Mouse (Mus musculus) midbrain, embryonic 11.5 days (tissue): Measurements from ENCODE around the gene Itgb3bp. TPM values are rescaled to one million over a fixed set of nuclear protein-coding genes. Genes with fewer than 3 reads are reported as not detected.

ENCODE experiments used
- ATAC-seq: fragments of 200-750 bp; cut with Nextera tagmentation; 2 replicates; pipeline ENCODE4 v1.8.0; 2017; ENCODE audit warnings: moderate TSS enrichment, moderate library complexity; ENCODE audit not compliant: low FRiP score
- DNase-seq: peaks from one replicate; pipeline ENCODE4 v3.0.0; 2015; ENCODE audit warnings: low spot score; ENCODE audit errors: missing footprints
- H3K27ac ChIP-seq: fragments of 300-500 bp; sonication (generic); 2 replicates; pipeline ENCODE4 v1.5.1; 2014; ENCODE audit warnings: low read depth, low read length
- H3K27me3 ChIP-seq: fragments of 300-500 bp; sonication (generic); 2 replicates; pipeline ENCODE4 v1.6.1; 2014; ENCODE audit warnings: mild to moderate bottlenecking, low read length, moderate library complexity, mixed read lengths; ENCODE audit not compliant: control insufficient read depth, insufficient read depth
- H3K36me3 ChIP-seq: fragments of 300-500 bp; sonication (generic); 2 replicates; pipeline ENCODE4 v1.6.1; 2014; ENCODE audit warnings: mild to moderate bottlenecking, low read length, moderate library complexity, mixed read lengths; ENCODE audit not compliant: control insufficient read depth, insufficient read depth
- H3K4me1 ChIP-seq: fragments of 300-500 bp; sonication (generic); 2 replicates; pipeline ENCODE4 v1.6.1; 2014; ENCODE audit warnings: low read length; ENCODE audit not compliant: control insufficient read depth, insufficient read depth
- H3K4me2 ChIP-seq: fragments of 300-500 bp; sonication (generic); 2 replicates; pipeline ENCODE4 v1.6.1; 2014; ENCODE audit warnings: mild to moderate bottlenecking, moderate library complexity
- H3K4me3 ChIP-seq: fragments of 300-500 bp; sonication (generic); 2 replicates; pipeline ENCODE4 v1.5.1; 2014; ENCODE audit warnings: low read depth, low read length
- H3K9ac ChIP-seq: fragments of 300-500 bp; sonication (generic); 2 replicates; pipeline ENCODE4 v1.6.1; 2014; ENCODE audit warnings: low read length
- H3K9me3 ChIP-seq: fragments of 300-500 bp; sonication (generic); 2 replicates; pipeline ENCODE4 v1.6.1; 2016; ENCODE audit warnings: low read length; ENCODE audit not compliant: control insufficient read depth
- WGBS: fragments of 180-500 bp; shearing (Covaris S2); extraction: QIAGEN DNeasy Blood & Tissue Kit; methylation state at CpG from one replicate; pipeline ENCODE4 v1.1.7; 2014; 5-methylcytosine and 5-hydroxymethylcytosine counted together
- polyA plus RNA-seq: library from polyadenylated mRNA; unstranded; fragments of >200 nt; fragmentation: Nextera tagmentation; extraction: Ambion mirVana; gene quantifications from 2 replicates; pipeline ENCODE4 v1.2.1, GENCODE M21; 2014

Itgb3bp gene
- polyA plus RNA-seq, 1 experiment from 2014 or later, result 66.5 TPM

DNA sequence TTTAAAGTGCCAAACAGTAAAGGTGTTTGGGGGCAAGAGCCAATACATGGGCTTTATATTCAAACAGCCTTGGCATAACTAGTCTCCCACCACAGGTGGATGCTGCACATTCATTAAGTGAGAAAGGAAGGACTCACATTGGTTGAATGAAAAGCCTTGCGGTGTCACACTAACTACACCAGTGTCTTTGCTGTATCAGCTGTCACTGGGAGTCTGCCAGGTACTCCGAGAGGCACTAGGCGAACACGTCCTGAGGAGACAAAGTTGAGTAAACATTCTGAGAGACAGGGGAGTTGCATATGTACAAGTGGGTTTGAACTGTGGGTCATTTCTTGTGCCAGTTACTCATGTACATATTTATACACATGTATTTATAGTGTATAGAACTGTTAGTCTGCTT, 205.3 kb downstream of the Itgb3bp start:
- Histone ChIP-seq H3K36me3 (no peaks in the 10 kb centered on the region), H3K4me2 (no peak overlapping the region), H3K27ac (no peak overlapping the region), H3K9ac (no peak overlapping the region), H3K4me3 (no peak overlapping the region), H3K4me1 (no peaks in the 10 kb centered on the region), H3K9me3 (no peaks in the 10 kb centered on the region), H3K27me3 (no peaks in the 10 kb centered on the region)
- DNase-seq (no peak), ATAC-seq (no peak)
- WGBS, result 94% methylated on average over 4 of the region's 4 CpGs

DNA sequence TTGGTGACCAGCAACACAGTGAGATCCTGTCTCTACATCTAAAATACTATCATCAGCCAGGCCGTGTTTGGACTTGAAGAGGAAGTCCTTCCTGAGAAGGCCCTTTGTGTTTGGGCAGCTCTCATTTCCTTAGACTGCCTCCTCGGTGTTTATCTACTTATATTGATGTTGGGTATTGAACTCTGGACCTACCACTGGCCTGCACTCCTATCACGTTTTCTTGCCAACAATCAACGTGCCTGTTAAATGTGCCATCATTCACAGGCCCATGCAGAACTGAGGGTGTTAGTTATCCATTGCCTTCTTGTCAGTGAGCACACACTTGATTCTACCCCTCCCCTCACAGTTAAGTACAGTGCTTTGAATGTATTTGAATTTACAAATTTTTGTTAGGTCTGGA, 211.7 kb downstream of the Itgb3bp start:
- no peak overlapping the region for H3K4me3 ChIP-seq
- no peak for ATAC-seq
- no peaks in the 10 kb centered on the region for H3K4me1 ChIP-seq
- 86% methylated on average over 4 of the region's 4 CpGs for WGBS
- no peak for DNase-seq
- no peaks in the 10 kb centered on the region for H3K9me3 ChIP-seq
- no peak overlapping the region for H3K4me2 ChIP-seq
- H3K27me3 ChIP-seq, result no peaks in the 10 kb centered on the region
- no peaks in the 10 kb centered on the region for H3K36me3 ChIP-seq
- H3K9ac ChIP-seq, result no peak overlapping the region
- no peak overlapping the region for H3K27ac ChIP-seq

DNA sequence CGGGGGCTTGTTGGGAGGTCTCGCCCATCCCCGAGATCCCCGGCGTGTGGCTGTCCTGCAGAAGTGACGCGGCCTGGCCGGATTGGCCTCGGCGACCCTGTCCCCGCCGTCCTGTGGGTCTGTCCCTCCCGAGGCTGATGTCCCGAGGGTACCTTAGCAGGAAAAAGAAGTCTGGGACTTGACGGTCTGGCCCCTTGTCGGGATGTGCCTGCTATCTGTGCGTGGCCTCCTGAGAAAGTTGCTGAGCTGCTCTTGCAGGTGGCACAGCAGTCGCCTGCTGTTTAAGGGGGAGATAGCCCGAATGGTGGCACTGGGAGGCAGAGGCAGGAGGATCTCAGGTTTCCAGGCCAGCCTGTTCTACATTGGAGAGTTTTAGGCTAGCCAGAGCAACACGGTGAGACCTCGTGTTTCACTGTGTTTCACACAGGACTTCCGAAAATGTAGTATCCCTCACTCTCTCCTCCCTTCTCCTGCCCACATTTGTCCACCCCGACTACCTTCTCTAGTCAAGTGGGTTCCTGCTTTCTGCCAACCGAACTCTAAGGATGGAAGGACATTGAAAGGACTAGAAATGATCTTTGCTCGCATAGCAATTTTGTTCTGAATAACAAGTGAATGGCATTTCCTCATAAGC, 213.7 kb downstream of the Itgb3bp start:
- DNase-seq, result peak; percentile 85
- H3K27ac ChIP-seq, result no peak overlapping the region
- H3K27me3 ChIP-seq, result no peaks in the 10 kb centered on the region
- no peaks in the 10 kb centered on the region for H3K4me1 ChIP-seq
- 28% methylated on average over 25 of the region's 25 CpGs for WGBS
- H3K9ac ChIP-seq, result peak overlapping the region; percentile 82
- H3K9me3 ChIP-seq, result no peaks in the 10 kb centered on the region
- no peak; the same call in 1 of the 2 replicates for ATAC-seq
- H3K36me3 ChIP-seq, result no peaks in the 10 kb centered on the region
- H3K4me3 ChIP-seq, result peak overlapping the region; percentile 59
- peak overlapping the region; percentile 78 for H3K4me2 ChIP-seq

Other genes with a start within 250 kb of the Itgb3bp start
- gene Alg6, start 214.1 kb downstream of the Itgb3bp start, polyA plus RNA-seq, result 16.6 and 19.9 TPM in 2 replicates
- 29.1 and 29.7 TPM in 2 replicates for gene Efcab7, start 100.6 kb downstream of the Itgb3bp start, polyA plus RNA-seq
- 46.6 and 46.7 TPM in 2 replicates for gene Pgm1, start 399 bp downstream of the Itgb3bp start, polyA plus RNA-seq
- gene Ror1, start 166.0 kb upstream of the Itgb3bp start, polyA plus RNA-seq, result 4.8 TPM in 2 replicates